Mouse (Mus musculus) bone marrow, adult 2 months (tissue): ENCODE measurements at regions not wholly inside any gene's neighbourhood (a gene's known extent, or its start where the extent isn't known, plus 50 kb on each side); places are given as distances from the start of the nearest gene placed in this dataset.

Source experiments
- H3K27ac ChIP-seq: fragments of 200-500 bp; 2 replicates; pipeline ENCODE4 v1.5.1; 2012; ENCODE audit warnings: low read depth, mild to moderate bottlenecking, control low read depth, inconsistent platforms, low read length; ENCODE audit not compliant: control insufficient read depth, poor library complexity, insufficient read depth
- H3K4me1 ChIP-seq: fragments of 200-500 bp; 2 replicates; pipeline ENCODE4 v1.6.1; 2011; ENCODE audit warnings: low read length; ENCODE audit not compliant: control insufficient read depth, insufficient read depth
- H3K4me3 ChIP-seq: fragments of 200-500 bp; replicated peaks from 2 replicates; pipeline ENCODE3; 2011; ENCODE audit warnings: mild to moderate bottlenecking, low read depth, low read length, control low read depth; ENCODE audit not compliant: control insufficient read depth
- CTCF ChIP-seq: fragments of 200-500 bp; IDR thresholded peaks from 2 replicates; pipeline ENCODE4 v1.5.1; 2011; ENCODE audit warnings: low read length, control low read depth; ENCODE audit not compliant: control insufficient read depth, insufficient read depth
- POLR2A ChIP-seq: fragments of 200-500 bp; IDR thresholded peaks from 2 replicates; pipeline ENCODE4 v1.6.1; 2011; ENCODE audit warnings: low read depth, mild to moderate bottlenecking, control low read depth, low read length, borderline replicate concordance; ENCODE audit not compliant: control insufficient read depth
- whole genome bisulfite sequencing: fragments of 180-500 bp; shearing (Covaris S2); methylation state at CpG from one replicate; pipeline ENCODE4 v1.1.7; 2018; 5-methylcytosine and 5-hydroxymethylcytosine counted together

DNA sequence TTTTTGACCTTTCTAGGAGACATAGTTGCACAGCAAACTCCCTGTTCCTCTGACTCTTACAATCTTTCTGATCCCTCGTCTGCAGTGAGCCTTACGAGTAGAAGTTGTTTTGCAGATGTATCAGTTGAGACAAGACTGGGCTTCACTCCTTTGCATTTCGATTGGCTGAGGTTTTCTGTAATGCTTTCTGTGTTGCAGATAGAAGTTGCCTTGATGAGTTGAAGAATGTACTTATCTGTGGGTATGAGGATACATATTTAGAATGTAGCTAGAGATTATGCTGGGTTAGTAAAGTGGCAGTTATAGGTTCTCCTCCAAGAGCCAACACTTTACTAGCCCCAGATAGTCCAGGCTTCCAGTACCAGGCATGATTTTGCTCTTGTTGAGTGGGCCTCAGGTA is 199.7 kb upstream of the Id2 start:
- WGBS, result 59% methylated on average over 3 of the region's 3 CpGs
- Histone ChIP-seq H3K4me3 (no peak overlapping the region), H3K27ac (no peak overlapping the region), H3K4me1 (peaks cover 7% of the 10 kb centered on the region; the same call in 1 of the 2 replicates)
- TF ChIP-seq CTCF (no peak), POLR2A (no peak)

DNA sequence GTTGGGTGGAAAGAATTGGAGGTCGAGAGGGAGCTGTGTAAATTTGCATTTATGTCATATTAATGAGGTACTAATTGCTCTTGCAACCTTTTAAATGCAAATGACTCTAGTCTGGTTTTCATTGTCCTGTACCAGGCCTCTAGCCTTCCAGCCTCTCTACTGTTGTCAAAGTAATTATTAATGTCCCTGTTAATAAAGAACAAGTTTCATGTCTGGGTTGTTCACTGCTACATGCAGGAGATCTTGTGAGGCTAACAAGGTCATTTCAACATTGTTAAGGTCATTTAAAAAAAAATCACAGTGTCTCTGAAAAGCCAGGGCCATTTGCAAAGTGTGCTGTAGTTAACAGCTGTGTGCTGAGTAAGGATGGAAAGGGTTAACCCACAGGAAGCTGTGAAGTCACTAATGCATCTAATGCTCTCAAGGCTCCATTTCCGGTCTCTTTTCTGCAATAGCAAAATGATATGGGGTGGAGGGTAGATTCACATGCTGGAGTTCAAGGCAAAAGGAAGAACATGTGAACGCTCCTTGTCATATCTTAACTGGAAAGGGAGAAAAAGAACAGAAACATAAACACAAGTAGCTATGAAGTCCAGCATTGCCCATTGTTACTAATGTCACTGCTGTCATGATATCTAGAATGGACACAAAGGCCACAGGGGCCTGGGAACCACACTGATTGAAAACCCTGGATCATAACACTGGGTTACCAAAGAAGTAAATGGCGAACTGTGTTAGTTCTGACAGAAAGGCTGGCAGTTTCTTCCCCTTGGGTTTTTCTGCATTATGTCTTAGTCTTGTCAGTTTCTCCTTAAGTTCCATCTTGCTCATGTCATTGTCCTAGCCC is 197.5 kb upstream of the Id2 start:
- Histone ChIP-seq H3K4me3 (no peak overlapping the region), H3K27ac (no peak overlapping the region), H3K4me1 (peaks cover 5% of the 10 kb centered on the region)
- TF ChIP-seq CTCF (no peak), POLR2A (no peak)
- 56% methylated on average over 4 of the region's 4 CpGs for WGBS

DNA sequence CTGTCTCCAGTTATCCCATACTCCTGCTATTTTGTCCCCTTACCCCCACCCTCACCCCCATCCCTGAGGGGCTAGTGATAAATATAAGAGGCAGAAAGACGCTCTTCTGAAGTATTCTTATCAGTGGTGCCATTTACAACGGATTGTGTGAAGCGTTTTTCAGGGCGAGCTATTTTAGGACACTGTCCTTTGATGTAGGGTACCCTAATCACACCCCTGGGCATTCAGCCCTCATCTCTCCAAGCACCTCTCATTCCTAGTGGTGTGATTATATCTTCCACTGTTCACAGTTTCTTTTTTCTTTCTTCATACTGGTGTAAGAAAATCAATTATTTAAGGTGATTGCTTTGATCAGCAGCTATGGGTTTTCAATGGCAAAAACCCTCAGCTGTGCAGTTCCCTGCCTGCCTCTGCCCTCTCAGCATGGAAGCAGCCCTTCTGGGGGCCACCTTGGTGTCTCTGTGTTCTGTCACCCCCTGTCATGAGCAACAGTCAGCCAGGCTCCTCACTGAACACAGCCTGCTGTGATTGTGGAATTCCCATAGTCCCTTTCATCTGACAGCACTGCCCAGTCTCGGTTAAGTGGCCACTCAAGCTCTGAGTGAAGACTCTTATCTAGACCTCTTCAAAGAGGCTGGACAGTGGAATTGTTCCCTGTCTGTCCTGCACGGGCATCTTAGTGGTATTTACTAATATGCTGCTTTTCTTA is 196.7 kb upstream of the Id2 start:
- TF ChIP-seq CTCF, result no peak
- no peak for TF ChIP-seq POLR2A
- no peak overlapping the region for H3K4me3 ChIP-seq
- 57% methylated on average over 6 of the region's 6 CpGs for WGBS
- H3K27ac ChIP-seq, result no peak overlapping the region
- peaks cover 2% of the 10 kb centered on the region for H3K4me1 ChIP-seq

DNA sequence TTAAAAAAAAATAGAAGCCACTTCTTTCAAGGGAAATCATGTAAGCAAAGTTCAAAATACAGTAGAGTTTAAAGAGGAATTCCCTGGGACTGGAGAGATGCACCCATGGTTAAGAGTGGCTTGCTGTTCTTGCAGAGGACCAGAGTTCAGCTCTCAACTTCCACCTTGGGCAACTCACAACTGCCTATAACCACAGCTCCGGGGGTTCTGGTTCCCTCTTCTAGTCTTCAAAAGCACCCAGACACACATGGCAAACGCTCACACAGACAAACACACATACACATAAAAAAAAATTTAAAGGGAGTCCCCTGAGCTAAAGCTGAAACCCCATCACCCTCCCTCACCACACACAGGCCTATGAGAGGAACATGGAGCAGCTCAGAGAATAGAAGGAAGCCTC is 192.4 kb upstream of the Id2 start:
- Histone ChIP-seq H3K4me1 (peaks cover 2% of the 10 kb centered on the region), H3K27ac (no peak overlapping the region), H3K4me3 (no peak overlapping the region)
- WGBS, result 10% methylated on average over 2 of the region's 2 CpGs
- no peak for TF ChIP-seq POLR2A
- no peak for TF ChIP-seq CTCF

DNA sequence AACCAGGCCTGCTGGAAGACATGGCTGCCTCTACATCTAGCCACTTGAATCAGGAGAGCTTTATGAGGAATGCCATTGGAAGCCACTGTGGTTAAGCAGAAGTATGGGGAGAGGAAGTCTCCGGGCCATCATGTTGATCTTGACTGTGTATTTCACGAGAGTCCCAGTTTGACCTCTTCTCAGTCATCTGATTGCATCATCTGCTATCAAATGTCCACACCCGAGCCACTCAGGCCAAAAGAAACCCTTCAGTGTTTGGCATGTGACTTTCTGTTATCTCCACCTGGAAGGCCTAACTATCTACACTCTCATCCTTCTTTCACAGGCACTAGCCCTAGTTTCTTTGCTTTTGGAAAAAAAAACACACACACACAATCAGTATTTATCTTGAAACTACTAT is 186.9 kb upstream of the Id2 start:
- Histone ChIP-seq H3K4me1 (peaks cover 3% of the 10 kb centered on the region), H3K27ac (no peak overlapping the region), H3K4me3 (no peak overlapping the region)
- WGBS, result 14% methylated on average over 3 of the region's 3 CpGs
- TF ChIP-seq CTCF (no peak), POLR2A (no peak)

DNA sequence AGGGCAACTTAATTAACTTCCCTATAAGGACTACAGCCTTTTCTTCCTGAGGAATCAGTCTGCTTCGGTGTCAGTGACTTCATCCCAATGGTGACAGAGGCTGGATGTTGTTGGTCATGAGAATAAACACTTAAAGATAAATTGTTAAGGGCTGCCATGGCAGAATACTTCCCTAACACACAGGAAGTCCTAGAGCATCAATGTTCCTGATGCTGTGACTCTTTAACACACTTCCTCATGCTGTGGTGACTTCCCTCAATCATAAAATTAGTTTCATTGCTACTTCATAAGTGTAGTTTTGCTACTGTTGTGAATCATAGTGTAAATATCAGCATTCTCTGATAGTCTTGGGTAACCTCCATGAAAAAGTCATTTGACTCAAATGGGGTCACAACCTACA is 184.5 kb upstream of the Id2 start:
- WGBS, result 47% methylated on average over 1 of the region's 1 CpGs
- no peak overlapping the region for H3K4me3 ChIP-seq
- no peak for TF ChIP-seq CTCF
- no peak for TF ChIP-seq POLR2A
- H3K27ac ChIP-seq, result no peak overlapping the region
- peaks cover 3% of the 10 kb centered on the region for H3K4me1 ChIP-seq

DNA sequence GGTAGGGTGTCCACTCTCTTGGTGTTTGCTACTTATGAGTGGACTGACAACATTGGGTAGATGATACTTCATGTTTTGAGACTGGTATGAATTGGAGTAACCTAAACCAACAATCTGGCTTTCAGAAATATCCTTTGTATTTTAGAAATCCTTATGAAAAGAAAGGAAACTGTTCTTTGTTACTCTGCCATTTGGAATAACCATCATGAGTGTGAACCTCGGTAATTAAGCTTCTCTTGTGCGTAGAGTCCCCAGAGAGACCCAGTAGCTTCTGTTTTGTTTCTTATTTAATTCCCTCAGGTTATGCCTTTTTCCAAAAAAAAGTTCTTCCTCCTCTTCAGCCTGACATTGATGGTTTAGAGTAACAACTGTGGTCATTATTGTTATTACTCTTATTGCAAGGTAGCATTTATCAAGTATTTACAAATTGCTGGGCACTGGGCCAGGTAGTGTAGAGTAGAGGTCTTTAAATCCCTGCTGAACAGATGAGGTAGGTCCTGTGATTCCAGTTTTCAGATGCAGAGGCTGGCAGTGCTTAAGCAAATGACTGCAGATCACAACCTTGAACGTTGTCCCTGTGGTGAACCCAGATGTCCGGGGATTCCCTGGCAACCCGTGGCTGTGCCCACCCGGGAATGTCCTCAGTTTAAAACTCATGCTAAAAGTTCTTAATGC is 176.8 kb upstream of the Id2 start:
- Histone ChIP-seq H3K27ac (no peak overlapping the region), H3K4me3 (no peak overlapping the region), H3K4me1 (peaks cover 5% of the 10 kb centered on the region; the same call in 1 of the 2 replicates)
- TF ChIP-seq POLR2A, result no peak
- TF ChIP-seq CTCF, result no peak
- WGBS, result 76% methylated on average over 6 of the region's 6 CpGs

DNA sequence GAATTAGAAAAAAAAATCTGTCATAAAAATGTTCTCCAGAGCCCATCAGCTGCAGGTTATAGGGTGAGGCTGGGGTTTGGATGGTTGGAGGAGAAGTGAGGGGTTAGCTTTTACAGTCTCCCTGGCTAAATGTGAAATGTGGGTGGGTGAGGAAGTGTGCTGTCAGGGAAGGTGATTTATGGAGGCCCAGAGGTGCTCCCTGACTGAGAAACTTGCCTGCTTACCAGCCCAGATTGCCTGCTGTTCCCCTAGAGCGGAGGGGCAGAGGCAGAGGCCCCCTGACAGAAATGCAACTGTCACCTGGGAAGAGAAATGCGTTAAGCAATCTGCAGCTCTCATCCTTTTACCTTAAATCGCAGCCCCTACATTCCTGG is 175.8 kb upstream of the Id2 start:
- WGBS, result 14% methylated on average over 3 of the region's 3 CpGs
- Histone ChIP-seq H3K27ac (no peak overlapping the region), H3K4me3 (no peak overlapping the region), H3K4me1 (peaks cover 9% of the 10 kb centered on the region; the same call in 1 of the 2 replicates)
- TF ChIP-seq POLR2A (no peak), CTCF (no peak)
